In genomic region chr1:175880453-175881296, GRCm38 (mm10) we compare ENCODE assay signal across 8 mouse cellular contexts. TPM values are rescaled to one million over a fixed set of nuclear protein-coding genes. Genes with fewer than 3 reads are reported as not detected.
A peak's percentile ranks its signal among the peaks of the same experiment; 100 is the strongest.
DNase-seq lines count a peak whose midpoint lies in the region; ATAC-seq lines count a peak whose summit lies in the region.

Gene Exo1, plus strand, starts transcription at chr1:175880581.

- ATAC-seq in megakaryocyte progenitor cell, adult 5-6 weeks (replicated peaks; ENCODE audit: poor library complexity) = peak; percentile 94

- DNase-seq in adipocyte (ENCODE audit: low spot score) = peak; percentile 85
- DNase-seq in embryo, embryonic 10 days (ENCODE audit: low spot score) = peak; percentile 89
- DNase-seq in gastrocnemius, postnatal 10 days = peak; percentile 86
- peak; percentile 95 for DNase-seq in induced T-regulatory cell, adult 2 months (ENCODE audit: low read depth)
- peak; percentile 59 to 84 for DNase-seq in left cerebral cortex, adult 9 months (ENCODE audit: low spot score in 2 of 2)
- DNase-seq in right cerebral cortex, postnatal 14 days = peak; percentile 79
- peak; percentile 84 to 85 for DNase-seq in urinary bladder, postnatal 36 days (ENCODE audit: low spot score in 2 of 2)

RNA-seq across cellular contexts. Expression of gene Exo1, which starts in this region (rescaled TPM):
- total RNA-seq in gastrocnemius, postnatal 10 days (2021) = 1 to 10 TPM; 3.3 to 4.9 TPM
- total RNA-seq in megakaryocyte progenitor cell, adult 5-6 weeks (2015) = 59.1 and 64.4 TPM in 2 replicates
- 30.8 and 30.9 TPM in 2 replicates for total RNA-seq in megakaryocyte progenitor cell, adult 5-6 weeks (2017)

Comparison
In these comparisons a context has a peak if more than half of its experiments do, and no peak if none do; other contexts are left out.
1. Peak in every context shown above with its lines: DNase-seq and ATAC-seq.
2. RNA of gene Exo1 (total RNA-seq): 30.8 to 64.4 TPM in megakaryocyte progenitor cell, adult 5-6 weeks; 3.3 to 4.9 TPM in gastrocnemius, postnatal 10 days; every median in the first group is over 4 times any median in the second.